Mouse (Mus musculus) forebrain, embryonic 10.5 days (tissue): ENCODE data around the gene Sec14l3. TPM values are rescaled to one million over a fixed set of nuclear protein-coding genes. Genes with fewer than 3 reads are reported as not detected.

Source experiments
- polyA plus RNA-seq: library from polyadenylated mRNA; unstranded; fragments of >200 nt; fragmentation: Nextera tagmentation; extraction: Ambion mirVana; gene quantifications from 2 replicates; pipeline ENCODE4 v1.2.1, GENCODE M21; 2016

Gene Sec14l3
- polyA plus RNA-seq, 1 experiment from 2014 or later = not detected

Other genes with a start within 250 kb of the Sec14l3 start
- 0.48 and 0.89 TPM in 2 replicates for gene Osbp2, start 200.9 kb upstream of the Sec14l3 start, polyA plus RNA-seq
- gene 4921536K21Rik, start 169.7 kb upstream of the Sec14l3 start, polyA plus RNA-seq = 1.2 and 1.7 TPM in 2 replicates
- gene Dusp18, start 169.6 kb upstream of the Sec14l3 start, polyA plus RNA-seq = 18.6 and 19.6 TPM in 2 replicates
- gene Slc35e4, start 150.2 kb upstream of the Sec14l3 start, polyA plus RNA-seq = 4.8 and 5.1 TPM in 2 replicates
- 19.4 and 21.1 TPM in 2 replicates for gene Tcn2, start 132.7 kb upstream of the Sec14l3 start, polyA plus RNA-seq
- 116 and 118 TPM in 2 replicates for gene Pes1, start 100.9 kb upstream of the Sec14l3 start, polyA plus RNA-seq
- 0.36 TPM in 2 replicates for gene 4930556J24Rik, start 88.1 kb upstream of the Sec14l3 start, polyA plus RNA-seq
- 0.16 and 0.17 TPM in 2 replicates for gene Gal3st1, start 81.2 kb upstream of the Sec14l3 start, polyA plus RNA-seq
- gene Sec14l4, start 33.4 kb upstream of the Sec14l3 start, polyA plus RNA-seq = not detected in 2 replicates
- 13.7 and 14.4 TPM in 2 replicates for gene Mtfp1, start 30.6 kb downstream of the Sec14l3 start, polyA plus RNA-seq
- 3.0 and 3.5 TPM in 2 replicates for gene Sec14l2, start 58.6 kb downstream of the Sec14l3 start, polyA plus RNA-seq
- 19.1 and 19.7 TPM in 2 replicates for gene Rnf215, start 70.4 kb downstream of the Sec14l3 start, polyA plus RNA-seq
- 6.5 and 7.8 TPM in 2 replicates for gene Ccdc157, start 95.5 kb downstream of the Sec14l3 start, polyA plus RNA-seq
- 103 and 104 TPM in 2 replicates for gene Sf3a1, start 95.5 kb downstream of the Sec14l3 start, polyA plus RNA-seq
- 24.4 and 25.4 TPM in 2 replicates for gene Tbc1d10a, start 121.9 kb downstream of the Sec14l3 start, polyA plus RNA-seq
- gene Castor1, start 153.4 kb downstream of the Sec14l3 start, polyA plus RNA-seq = 1.9 and 2.6 TPM in 2 replicates
- gene Osm, start 171.6 kb downstream of the Sec14l3 start, polyA plus RNA-seq = 0.06 TPM in 1 of 2 replicates, not detected in the other
- gene Lif, start 192.7 kb downstream of the Sec14l3 start, polyA plus RNA-seq = 0.11 TPM in 1 of 2 replicates, not detected in the other